Mouse (Mus musculus) myocyte (in vitro differentiated cells): ENCODE data around the gene Cnst. TPM values are rescaled to one million over a fixed set of nuclear protein-coding genes. Genes with fewer than 3 reads are reported as not detected.

Source experiments
- H3K27me3 ChIP-seq: one replicate; pipeline ENCODE4 v1.6.1; 2011; ENCODE audit not compliant: control insufficient read depth, insufficient read depth, insufficient read length
- H3K36me3 ChIP-seq: one replicate; pipeline ENCODE4 v1.6.1; 2011; ENCODE audit not compliant: control insufficient read depth, insufficient read depth
- H3K4me2 ChIP-seq: one replicate; pipeline ENCODE4 v1.6.1; 2011; ENCODE audit warnings: low read depth, control low read depth
- H3K4me3 ChIP-seq: one replicate; pipeline ENCODE4 v1.5.1; 2011; ENCODE audit warnings: mild to moderate bottlenecking, control low read depth, moderate library complexity
- H3K79me2 ChIP-seq: one replicate; pipeline ENCODE4 v1.6.1; 2011; ENCODE audit not compliant: control insufficient read depth, insufficient read depth
- H3ac ChIP-seq: one replicate; pipeline ENCODE4 v1.6.1; 2011; ENCODE audit not compliant: control insufficient read depth, insufficient read length
- CEBPB ChIP-seq: IDR thresholded peaks from 2 replicates; pipeline ENCODE4 v1.6.1; 2011; ENCODE audit warnings: mild to moderate bottlenecking, moderate library complexity; ENCODE audit not compliant: poor library complexity, insufficient read depth, severe bottlenecking
- E2F4 ChIP-seq: IDR thresholded peaks from one replicate; pipeline ENCODE4 v1.6.1; 2011; ENCODE audit warnings: mild to moderate bottlenecking, control low read depth, moderate library complexity; ENCODE audit not compliant: insufficient read depth
- MAX ChIP-seq: IDR thresholded peaks from one replicate; pipeline ENCODE4 v1.6.1; 2011; ENCODE audit warnings: low read depth, mild to moderate bottlenecking, control low read depth
- MYOD1 ChIP-seq, 3 experiments: IDR thresholded peaks; one replicate each; pipeline ENCODE4 v1.6.1; 2011; ENCODE audit warnings: control low read depth in 2 of 3, low read depth in 2 of 3, mild to moderate bottlenecking in 2 of 3, moderate library complexity in 1 of 3; ENCODE audit not compliant: insufficient read length in 2 of 3, control insufficient read depth in 1 of 3
- MYOG ChIP-seq, 3 experiments: IDR thresholded peaks; one replicate each; pipeline ENCODE4 v1.6.1; 2011; ENCODE audit warnings: control low read depth in 2 of 3, low read depth in 2 of 3, mild to moderate bottlenecking in 2 of 3; ENCODE audit not compliant: insufficient read length in 2 of 3, control insufficient read depth in 1 of 3, insufficient read depth in 1 of 3
- POLR2A ChIP-seq: IDR thresholded peaks from one replicate; pipeline ENCODE4 v1.6.1; 2011; ENCODE audit warnings: low read depth, mild to moderate bottlenecking, control low read depth, moderate library complexity; ENCODE audit not compliant: insufficient read length
- POLR2AphosphoS2 ChIP-seq: IDR thresholded peaks from one replicate; pipeline ENCODE4 v1.6.1; 2011; ENCODE audit warnings: low read depth, control low read depth; ENCODE audit not compliant: insufficient read length
- REST ChIP-seq: IDR thresholded peaks from one replicate; pipeline ENCODE4 v1.6.1; 2011; ENCODE audit warnings: mild to moderate bottlenecking, control low read depth, moderate library complexity; ENCODE audit not compliant: insufficient read depth, insufficient read length
- SRF ChIP-seq: IDR thresholded peaks from one replicate; pipeline ENCODE4 v1.6.1; 2011; ENCODE audit warnings: low read depth; ENCODE audit not compliant: control insufficient read depth, insufficient read length
- TCF12 ChIP-seq: IDR thresholded peaks from one replicate; pipeline ENCODE4 v1.6.1; 2011; ENCODE audit warnings: mild to moderate bottlenecking, control low read depth; ENCODE audit not compliant: poor library complexity, insufficient read depth, severe bottlenecking
- TCF3 ChIP-seq: IDR thresholded peaks from one replicate; pipeline ENCODE4 v1.6.1; 2011; ENCODE audit warnings: low read depth, control low read depth; ENCODE audit not compliant: insufficient read length
- USF1 ChIP-seq: IDR thresholded peaks from one replicate; pipeline ENCODE4 v1.6.1; 2011; ENCODE audit warnings: low read depth, mild to moderate bottlenecking, control low read depth, moderate library complexity
- polyA plus RNA-seq: library from polyadenylated mRNA; unstranded; fragments of >200 nt; fragmentation: generic; extraction: Trizol; gene quantifications from one replicate; pipeline ENCODE4 v1.2.1, GENCODE M21; 2012; ENCODE audit warnings: missing spikeins

Gene Cnst
- polyA plus RNA-seq, 1 experiment, result 14.0 TPM

DNA sequence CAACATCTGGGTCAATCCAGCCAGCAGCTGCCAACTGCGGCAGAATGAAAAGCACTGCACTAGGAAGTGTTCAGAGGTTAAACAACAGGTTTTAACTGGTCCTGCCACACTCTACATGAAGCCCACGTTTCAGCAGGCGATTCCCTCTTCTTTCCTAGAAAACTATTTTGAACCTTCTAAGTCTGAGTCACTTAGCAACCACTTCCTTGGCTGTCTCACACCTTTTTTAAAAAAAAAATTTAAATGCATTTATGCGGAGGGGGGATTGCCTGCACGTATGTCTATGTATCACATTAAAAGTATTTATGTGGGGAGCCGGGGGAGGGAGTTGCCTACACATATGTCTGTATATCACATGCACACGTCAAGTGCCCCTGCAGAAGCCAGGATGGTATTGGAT lies 34.3 kb upstream of the Cnst start:
- Histone ChIP-seq H3K79me2 (no peaks in the 10 kb centered on the region), H3K4me2 (no peak overlapping the region), H3K36me3 (no peaks in the 10 kb centered on the region), H3ac (no peak overlapping the region), H3K27me3 (no peaks in the 10 kb centered on the region), H3K4me3 (no peak overlapping the region)
- TF ChIP-seq SRF (no peak), USF1 (no peak), MAX (no peak), E2F4 (no peak), TCF12 (no peak), MYOD1 (IDR thresholded peaks at IDR 0.05; ENCODE audit: control insufficient read depth in 1 of 3, insufficient read length in 2 of 3, low read depth in 2 of 3) (no peak), POLR2AphosphoS2 (no peak), MYOG (IDR thresholded peaks at IDR 0.05; ENCODE audit: control insufficient read depth in 1 of 3, insufficient read depth in 1 of 3, insufficient read length in 2 of 3, low read depth in 2 of 3) (no peak), TCF3 (no peak), CEBPB (no peak)

- peak overlapping the region; percentile 56 for H3K4me3 ChIP-seq
- peak overlapping the region; percentile 22 for H3ac ChIP-seq
- H3K79me2 ChIP-seq, result no peaks in the 10 kb centered on the region
- peak overlapping the region; percentile 87 for H3K4me2 ChIP-seq
- H3K27me3 ChIP-seq, result no peaks in the 10 kb centered on the region
- TF ChIP-seq POLR2A (no peak), MAX (no peak), TCF3 (no peak), SRF (no peak)
- no peaks in the 10 kb centered on the region for H3K36me3 ChIP-seq
Measured at GRCm38 (mm10) chr1:179516941-179517712, 29.0 kb upstream of the Cnst start.

- no peaks in the 10 kb centered on the region for H3K36me3 ChIP-seq
- peak within 1 kb of the TSS; percentile 22 for H3ac ChIP-seq
- H3K4me3 ChIP-seq, result peak within 1 kb of the TSS; percentile 56
- no peaks in the 10 kb centered on the region for H3K27me3 ChIP-seq
- H3K79me2 ChIP-seq, result no peaks in the 10 kb centered on the region
- TF ChIP-seq MYOG (IDR thresholded peaks at IDR 0.05; ENCODE audit: control insufficient read depth in 1 of 3, insufficient read depth in 1 of 3, insufficient read length in 2 of 3, low read depth in 2 of 3), result peak in 1 of 3 experiments; percentile 29
- TF ChIP-seq POLR2A, result peak; percentile 87
- TF ChIP-seq POLR2AphosphoS2, result peak; percentile 86
- no peak for TF ChIP-seq TCF12
- no peak for TF ChIP-seq SRF
- TF ChIP-seq E2F4, result peak; percentile 37
- H3K4me2 ChIP-seq, result peak within 1 kb of the TSS; percentile 87
Measured at GRCm38 (mm10) chr1:179517713-179518465, 28.3 kb upstream of the Cnst start, which contains the start of gene Smyd3. TSS of gene Smyd3 (minus strand) at chr1:179518041.

DNA sequence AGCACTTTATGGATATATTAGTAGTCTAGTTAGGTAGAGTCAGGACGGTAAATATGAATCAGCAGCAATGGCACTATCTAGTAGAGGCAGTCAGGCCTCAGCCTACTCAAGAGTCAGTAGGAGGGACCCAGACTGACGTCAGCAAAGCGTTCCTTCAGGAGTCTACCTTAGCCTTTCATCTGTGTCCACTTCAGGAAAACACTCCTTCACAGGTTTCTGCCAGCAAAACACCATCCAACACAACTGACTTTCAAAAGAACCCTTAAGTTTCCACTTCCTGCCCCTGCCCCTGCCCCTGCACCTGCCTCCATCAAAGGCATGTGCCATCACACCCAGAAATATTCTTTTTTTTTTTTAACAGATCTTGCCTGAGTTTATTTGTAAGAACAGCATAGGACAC lies 26.3 kb upstream of the Cnst start:
- no peaks in the 10 kb centered on the region for H3K79me2 ChIP-seq
- H3K4me3 ChIP-seq, result no peak overlapping the region
- no peak overlapping the region for H3K4me2 ChIP-seq
- no peaks in the 10 kb centered on the region for H3K27me3 ChIP-seq
- H3ac ChIP-seq, result no peak overlapping the region
- H3K36me3 ChIP-seq, result no peaks in the 10 kb centered on the region
- no peak for TF ChIP-seq POLR2AphosphoS2
- TF ChIP-seq TCF12, result no peak
- no peak for TF ChIP-seq CEBPB
- TF ChIP-seq E2F4, result no peak
- TF ChIP-seq MYOD1 (IDR thresholded peaks at IDR 0.05; ENCODE audit: control insufficient read depth in 1 of 3, insufficient read length in 2 of 3, low read depth in 2 of 3), result no peak
- TF ChIP-seq USF1, result no peak
- no peak for TF ChIP-seq POLR2A
- TF ChIP-seq REST, result no peak
- no peak for TF ChIP-seq TCF3
- no peak for TF ChIP-seq SRF
- no peak for TF ChIP-seq MAX
- no peak for TF ChIP-seq MYOG (IDR thresholded peaks at IDR 0.05; ENCODE audit: control insufficient read depth in 1 of 3, insufficient read depth in 1 of 3, insufficient read length in 2 of 3, low read depth in 2 of 3)

GRCm38 (mm10) chr1:179539054-179539453 lies 7.1 kb upstream of the Cnst start:
- Histone ChIP-seq H3ac (no peak overlapping the region), H3K4me3 (no peak overlapping the region), H3K36me3 (peaks cover 29% of the 10 kb centered on the region), H3K27me3 (no peaks in the 10 kb centered on the region), H3K4me2 (no peak overlapping the region), H3K79me2 (peaks cover 3% of the 10 kb centered on the region)
- TF ChIP-seq CEBPB (no peak), POLR2A (no peak), MAX (no peak), POLR2AphosphoS2 (no peak), MYOG (IDR thresholded peaks at IDR 0.05; ENCODE audit: control insufficient read depth in 1 of 3, insufficient read depth in 1 of 3, insufficient read length in 2 of 3, low read depth in 2 of 3) (no peak), USF1 (no peak), REST (no peak), TCF12 (no peak), E2F4 (no peak), SRF (no peak), TCF3 (no peak), MYOD1 (IDR thresholded peaks at IDR 0.05; ENCODE audit: control insufficient read depth in 1 of 3, insufficient read length in 2 of 3, low read depth in 2 of 3) (no peak)
